Mouse (Mus musculus): ENCODE results near the gene Mrpl54. TPM values are rescaled to one million over a fixed set of nuclear protein-coding genes. Genes with fewer than 3 reads are reported as not detected.

Gene Mrpl54
- polyA plus RNA-seq, 1 experiment from 2014 or later, result 246 TPM

DNA sequence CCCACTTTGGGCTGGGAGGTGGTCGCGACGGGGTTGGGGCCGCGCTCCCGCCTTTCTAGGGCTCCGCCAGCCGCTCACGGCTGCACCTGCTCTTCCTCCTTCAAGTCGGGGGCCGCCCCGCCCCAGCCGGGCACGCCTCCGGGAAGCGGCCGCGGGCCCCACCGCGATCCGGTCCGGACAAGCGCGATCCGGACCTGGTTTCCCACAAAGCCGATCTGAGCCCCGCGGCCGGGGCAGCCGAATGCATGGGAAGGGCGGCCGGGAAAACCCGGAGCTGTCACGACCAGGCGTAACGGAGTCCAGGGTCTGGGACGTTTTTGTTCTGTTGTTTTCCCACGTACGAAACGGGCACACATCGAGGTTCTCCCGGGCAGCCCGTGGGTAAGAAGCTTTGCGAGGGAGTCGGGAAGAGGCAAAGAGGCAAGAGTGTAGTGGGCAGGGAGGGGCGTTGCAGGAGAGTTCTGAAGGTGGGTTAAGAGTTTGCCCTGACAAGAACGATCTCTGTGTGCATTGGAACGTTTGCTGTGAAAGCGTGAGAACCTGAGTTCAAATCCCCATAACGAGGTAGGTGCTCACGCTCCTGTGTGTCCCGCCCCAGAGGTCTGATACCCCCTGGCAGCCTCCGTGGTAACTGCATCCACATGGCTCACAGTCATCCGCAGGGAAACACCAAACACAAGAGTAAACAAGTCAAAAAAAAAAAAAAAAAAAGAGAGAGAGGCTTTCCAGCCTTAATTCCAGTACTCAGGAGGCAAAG, 19.1 kb upstream of the Mrpl54 start:
- no peaks in the 10 kb centered on the region for H3K36me3 ChIP-seq (ENCODE audit: control insufficient read depth, insufficient read depth, low read length)
- H3K4me1 ChIP-seq (ENCODE audit: control insufficient read depth, insufficient read depth, low read length), result peaks cover 5% of the 10 kb centered on the region; the same call in 1 of the 2 replicates
- peak overlapping the region; percentile 22; the same call in 1 of the 2 replicates for H3K9ac ChIP-seq (replicated peaks; ENCODE audit: low read depth, low read length)
- WGBS, result 1% methylated on average over 54 of the region's 54 CpGs
- H3K9me3 ChIP-seq (ENCODE audit: control insufficient read depth, low read depth, low read length), result no peaks in the 10 kb centered on the region
- H3K27me3 ChIP-seq (ENCODE audit: control insufficient read depth, insufficient read depth, low read length), result 0 out of 2 replicates have a peak, but pooled peaks cover 9% of the 10 kb centered on the region
- peak overlapping the region; percentile 59 for H3K4me2 ChIP-seq (replicated peaks; ENCODE audit: low read depth, low read length)
- peak; percentile 76 for ATAC-seq (ENCODE audit: insufficient number of reproducible peaks, insufficient read depth, low FRiP score, low read depth)
- peak overlapping the region; percentile 42 for H3K4me3 ChIP-seq (ENCODE audit: low read depth, low read length)
- peak overlapping the region; percentile 48 for H3K27ac ChIP-seq (ENCODE audit: low read length)

DNA sequence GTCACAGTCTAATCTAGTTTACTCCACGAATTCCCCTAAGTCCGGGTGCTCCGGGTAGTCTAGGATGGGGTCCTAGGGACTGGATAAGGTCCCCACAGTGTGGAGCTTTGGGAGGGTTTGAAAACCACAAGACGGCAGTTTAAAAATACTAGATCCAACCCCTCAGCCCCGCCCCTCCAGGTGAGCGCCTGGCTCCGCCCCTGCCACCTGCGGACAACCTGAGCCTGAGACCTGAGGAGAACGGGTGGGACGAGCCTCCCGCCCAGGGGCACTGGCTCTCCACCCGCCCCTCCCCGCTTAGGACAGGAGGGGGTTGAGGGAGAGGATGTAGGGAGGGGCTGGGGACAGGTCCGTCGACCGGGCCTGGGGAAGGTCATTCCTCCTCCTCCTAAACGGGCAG, 18.0 kb upstream of the Mrpl54 start:
- H3K27ac ChIP-seq (ENCODE audit: low read length), result peak overlapping the region; percentile 48; the same call in 1 of the 2 replicates

DNA sequence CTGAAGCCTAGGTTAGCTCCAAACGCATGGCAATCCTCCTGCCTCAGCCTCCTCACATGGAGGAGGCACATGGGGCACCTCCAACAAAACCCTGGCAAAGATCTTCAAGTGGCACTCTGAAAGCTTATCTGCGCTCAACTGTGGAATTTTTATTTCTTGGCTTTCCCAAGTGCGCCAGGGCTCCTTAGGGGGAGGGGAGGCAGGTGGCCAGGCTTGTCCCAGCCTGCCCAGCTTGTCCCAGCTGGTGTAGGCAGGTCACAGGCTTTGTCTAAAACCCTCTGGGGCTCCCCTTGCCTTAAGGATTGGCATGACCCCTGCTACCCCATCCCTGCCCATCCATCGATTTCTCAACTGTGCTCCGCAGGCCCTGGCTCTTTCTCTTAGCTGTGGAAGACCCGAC, 17.5 kb upstream of the Mrpl54 start:
- WGBS, result 46% methylated on average over 6 of the region's 6 CpGs
- Histone ChIP-seq H3K27ac (ENCODE audit: low read length) (no peak overlapping the region), H3K9me3 (ENCODE audit: control insufficient read depth, low read depth, low read length) (no peaks in the 10 kb centered on the region), H3K4me1 (ENCODE audit: control insufficient read depth, insufficient read depth, low read length) (peaks cover 5% of the 10 kb centered on the region; the same call in 1 of the 2 replicates), H3K4me2 (replicated peaks; ENCODE audit: low read depth, low read length) (no peak overlapping the region), H3K9ac (replicated peaks; ENCODE audit: low read depth, low read length) (no peak overlapping the region), H3K4me3 (ENCODE audit: low read depth, low read length) (no peak overlapping the region; the same call in 1 of the 2 replicates), H3K27me3 (ENCODE audit: control insufficient read depth, insufficient read depth, low read length) (0 out of 2 replicates have a peak, but pooled peaks cover 9% of the 10 kb centered on the region), H3K36me3 (ENCODE audit: control insufficient read depth, insufficient read depth, low read length) (no peaks in the 10 kb centered on the region)
- no peak for ATAC-seq (ENCODE audit: insufficient number of reproducible peaks, insufficient read depth, low FRiP score, low read depth)

More for the DNA sequence above, 18.0 kb upstream of the Mrpl54 start:
- Histone ChIP-seq H3K9me3 (ENCODE audit: control insufficient read depth, low read depth, low read length) (no peaks in the 10 kb centered on the region), H3K9ac (replicated peaks; ENCODE audit: low read depth, low read length) (peak overlapping the region; percentile 22; the same call in 1 of the 2 replicates), H3K4me3 (ENCODE audit: low read depth, low read length) (peak overlapping the region; percentile 42), H3K4me2 (replicated peaks; ENCODE audit: low read depth, low read length) (peak overlapping the region; percentile 59), H3K4me1 (ENCODE audit: control insufficient read depth, insufficient read depth, low read length) (peaks cover 5% of the 10 kb centered on the region; the same call in 1 of the 2 replicates), H3K36me3 (ENCODE audit: control insufficient read depth, insufficient read depth, low read length) (no peaks in the 10 kb centered on the region), H3K27me3 (ENCODE audit: control insufficient read depth, insufficient read depth, low read length) (0 out of 2 replicates have a peak, but pooled peaks cover 9% of the 10 kb centered on the region)
- ATAC-seq (ENCODE audit: insufficient number of reproducible peaks, insufficient read depth, low FRiP score, low read depth), result peak; percentile 64
- 10% methylated on average over 17 of the region's 17 CpGs for WGBS

DNA sequence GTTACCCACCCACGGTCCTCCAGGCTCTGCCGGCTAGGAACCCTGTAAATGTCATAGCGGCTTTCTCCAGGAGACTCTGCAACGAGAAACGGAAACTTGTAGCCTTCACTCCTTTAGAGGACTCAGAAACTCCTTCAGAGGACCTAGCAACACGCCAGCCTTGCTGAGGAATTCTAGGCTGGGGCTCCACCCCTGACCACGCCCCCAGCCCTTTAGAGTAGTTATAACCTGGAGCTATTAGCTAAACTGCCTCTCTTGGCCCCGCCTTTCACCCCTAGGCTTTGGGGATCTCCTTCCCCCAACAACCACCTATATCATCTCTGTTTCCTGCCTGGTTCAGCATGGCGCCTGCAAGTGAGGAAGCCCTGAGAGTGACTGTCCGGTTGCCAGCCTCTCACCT, 12.8 kb upstream of the Mrpl54 start:
- no peaks in the 10 kb centered on the region for H3K36me3 ChIP-seq (ENCODE audit: control insufficient read depth, insufficient read depth, low read length)
- no peaks in the 10 kb centered on the region for H3K27me3 ChIP-seq (ENCODE audit: control insufficient read depth, insufficient read depth, low read length)
- 32% methylated on average over 10 of the region's 10 CpGs for WGBS
- no peaks in the 10 kb centered on the region for H3K4me1 ChIP-seq (ENCODE audit: control insufficient read depth, insufficient read depth, low read length)
- no peak overlapping the region for H3K4me3 ChIP-seq (ENCODE audit: low read depth, low read length)
- H3K27ac ChIP-seq (ENCODE audit: low read length), result no peak overlapping the region
- ATAC-seq (ENCODE audit: insufficient number of reproducible peaks, insufficient read depth, low FRiP score, low read depth), result peak; percentile 11; the same call in 1 of the 2 replicates
- H3K9ac ChIP-seq (replicated peaks; ENCODE audit: low read depth, low read length), result no peak overlapping the region
- H3K4me2 ChIP-seq (replicated peaks; ENCODE audit: low read depth, low read length), result no peak overlapping the region
- H3K9me3 ChIP-seq (ENCODE audit: control insufficient read depth, low read depth, low read length), result no peaks in the 10 kb centered on the region

DNA sequence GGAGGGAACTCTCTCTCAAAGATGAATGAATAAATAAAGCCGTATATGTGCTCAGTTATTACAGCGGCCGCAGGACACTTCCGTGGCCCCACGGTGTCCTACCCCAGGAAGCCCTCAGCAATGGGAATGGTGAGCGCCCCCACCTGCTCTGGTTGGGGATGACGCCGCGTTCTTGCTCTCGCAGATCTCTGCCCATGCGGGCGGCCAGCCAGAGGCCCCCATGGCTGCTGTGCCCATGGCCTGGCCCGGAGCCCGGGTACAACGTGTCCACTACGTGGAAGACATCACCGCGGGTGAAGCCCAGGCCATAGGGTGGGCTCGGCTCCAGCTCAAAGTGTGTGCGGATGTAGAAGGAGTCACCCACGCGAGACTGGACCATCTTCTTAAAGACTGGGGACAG, 10.9 kb upstream of the Mrpl54 start:
- Histone ChIP-seq H3K27ac (ENCODE audit: low read length) (no peak overlapping the region), H3K4me3 (ENCODE audit: low read depth, low read length) (no peak overlapping the region), H3K4me2 (replicated peaks; ENCODE audit: low read depth, low read length) (no peak overlapping the region), H3K36me3 (ENCODE audit: control insufficient read depth, insufficient read depth, low read length) (peaks cover 10% of the 10 kb centered on the region), H3K27me3 (ENCODE audit: control insufficient read depth, insufficient read depth, low read length) (no peaks in the 10 kb centered on the region), H3K4me1 (ENCODE audit: control insufficient read depth, insufficient read depth, low read length) (no peaks in the 10 kb centered on the region), H3K9me3 (ENCODE audit: control insufficient read depth, low read depth, low read length) (no peaks in the 10 kb centered on the region), H3K9ac (replicated peaks; ENCODE audit: low read depth, low read length) (no peak overlapping the region)
- 81% methylated on average over 22 of the region's 22 CpGs for WGBS
- ATAC-seq (ENCODE audit: insufficient number of reproducible peaks, insufficient read depth, low FRiP score, low read depth), result no peak

DNA sequence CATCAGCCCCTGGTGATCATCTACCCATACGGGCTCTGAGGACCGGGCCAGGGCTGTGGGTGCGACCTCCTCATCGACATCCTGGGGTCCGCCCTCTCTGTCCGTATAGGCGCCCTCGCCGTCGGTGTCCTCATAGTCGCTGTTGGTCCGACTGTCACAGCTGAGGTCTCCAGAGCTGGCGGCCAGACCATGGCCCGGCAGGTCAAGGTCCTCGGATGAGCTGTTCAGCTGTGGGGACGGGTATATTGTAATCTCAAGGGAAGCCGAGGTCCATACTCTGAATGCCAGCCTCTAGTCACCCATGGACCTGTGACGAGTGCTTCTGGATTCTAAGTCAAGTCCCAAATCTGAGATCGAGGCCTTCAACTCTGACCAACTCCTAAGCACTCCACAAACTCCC, 7.1 kb upstream of the Mrpl54 start:
- Histone ChIP-seq H3K9ac (replicated peaks; ENCODE audit: low read depth, low read length) (no peak overlapping the region), H3K36me3 (ENCODE audit: control insufficient read depth, insufficient read depth, low read length) (peaks cover 26% of the 10 kb centered on the region), H3K4me1 (ENCODE audit: control insufficient read depth, insufficient read depth, low read length) (peaks cover 2% of the 10 kb centered on the region), H3K27me3 (ENCODE audit: control insufficient read depth, insufficient read depth, low read length) (no peaks in the 10 kb centered on the region), H3K9me3 (ENCODE audit: control insufficient read depth, low read depth, low read length) (no peaks in the 10 kb centered on the region), H3K4me2 (replicated peaks; ENCODE audit: low read depth, low read length) (no peak overlapping the region), H3K27ac (ENCODE audit: low read length) (no peak overlapping the region), H3K4me3 (ENCODE audit: low read depth, low read length) (no peak overlapping the region)
- no peak for ATAC-seq (ENCODE audit: insufficient number of reproducible peaks, insufficient read depth, low FRiP score, low read depth)
- WGBS, result 94% methylated on average over 19 of the region's 19 CpGs

DNA sequence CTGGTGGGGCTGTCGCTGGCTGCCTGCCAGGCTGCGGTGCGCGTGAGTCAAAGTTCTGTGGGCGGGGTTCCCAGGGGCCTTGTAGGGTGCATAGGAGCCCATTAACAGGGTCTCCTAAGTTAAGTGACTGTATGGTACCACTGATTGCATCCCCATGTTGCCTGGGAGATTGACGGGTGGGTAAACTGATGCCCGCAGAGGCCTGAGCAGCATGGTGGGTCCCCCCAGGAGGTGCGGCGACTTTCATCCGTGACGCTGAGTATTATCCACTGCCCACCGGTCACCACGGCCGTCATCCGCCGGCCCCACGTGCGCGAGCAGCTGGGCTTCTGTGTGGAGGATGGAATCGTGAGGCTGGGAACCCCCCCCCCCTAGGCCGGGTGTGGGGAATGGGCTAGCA, 5.6 kb upstream of the Mrpl54 start:
- Histone ChIP-seq H3K9me3 (ENCODE audit: control insufficient read depth, low read depth, low read length) (no peaks in the 10 kb centered on the region), H3K36me3 (ENCODE audit: control insufficient read depth, insufficient read depth, low read length) (peaks cover 26% of the 10 kb centered on the region), H3K4me3 (ENCODE audit: low read depth, low read length) (no peak overlapping the region), H3K9ac (replicated peaks; ENCODE audit: low read depth, low read length) (no peak overlapping the region), H3K4me2 (replicated peaks; ENCODE audit: low read depth, low read length) (no peak overlapping the region), H3K27me3 (ENCODE audit: control insufficient read depth, insufficient read depth, low read length) (no peaks in the 10 kb centered on the region), H3K4me1 (ENCODE audit: control insufficient read depth, insufficient read depth, low read length) (peaks cover 6% of the 10 kb centered on the region), H3K27ac (ENCODE audit: low read length) (no peak overlapping the region)
- WGBS, result 95% methylated on average over 21 of the region's 21 CpGs
- no peak for ATAC-seq (ENCODE audit: insufficient number of reproducible peaks, insufficient read depth, low FRiP score, low read depth)

DNA sequence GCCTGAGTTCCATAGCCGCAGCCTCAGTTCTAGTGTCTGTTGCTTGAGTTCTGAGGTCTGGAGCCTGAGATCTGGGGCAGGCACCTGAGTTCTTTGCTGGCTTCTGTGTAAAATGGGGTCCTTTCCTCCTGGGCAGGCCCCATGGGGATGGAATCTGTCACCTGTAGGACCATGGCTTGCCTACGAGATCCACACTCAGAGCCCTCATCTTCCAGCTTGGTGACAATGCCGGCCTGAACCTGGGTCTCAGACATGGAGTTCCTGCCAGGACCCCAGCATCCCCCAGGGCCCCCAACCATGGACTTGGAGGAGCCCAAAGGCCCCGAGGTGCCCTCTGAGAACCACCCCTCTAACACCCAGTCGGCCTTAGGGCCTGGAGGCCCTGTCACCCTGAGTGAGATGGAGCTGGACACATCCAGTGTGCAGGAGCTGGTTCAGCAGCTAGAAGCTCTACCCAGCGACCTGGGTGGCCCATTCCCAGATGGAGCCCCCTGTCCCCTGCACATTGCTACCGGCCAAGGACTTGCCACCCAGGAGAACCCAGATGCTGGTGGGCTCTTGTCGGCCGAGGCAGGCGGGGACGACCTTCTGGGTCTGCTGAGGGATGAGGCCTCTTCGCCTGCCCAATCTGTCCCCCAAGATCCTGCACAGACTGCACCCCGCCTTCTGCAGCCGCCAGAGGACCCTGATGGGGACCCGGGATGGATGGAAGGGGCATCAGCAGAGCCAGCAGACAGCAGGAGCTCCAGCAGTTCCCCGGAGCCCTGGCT, 2.1 kb upstream of the Mrpl54 start:
- Histone ChIP-seq H3K9ac (replicated peaks; ENCODE audit: low read depth, low read length) (peak overlapping the region; percentile 83), H3K4me1 (ENCODE audit: control insufficient read depth, insufficient read depth, low read length) (peaks cover 6% of the 10 kb centered on the region), H3K36me3 (ENCODE audit: control insufficient read depth, insufficient read depth, low read length) (peaks cover 44% of the 10 kb centered on the region), H3K4me2 (replicated peaks; ENCODE audit: low read depth, low read length) (peak overlapping the region; percentile 81), H3K27me3 (ENCODE audit: control insufficient read depth, insufficient read depth, low read length) (no peaks in the 10 kb centered on the region), H3K27ac (ENCODE audit: low read length) (peak overlapping the region; percentile 52; the same call in 1 of the 2 replicates), H3K9me3 (ENCODE audit: control insufficient read depth, low read depth, low read length) (no peaks in the 10 kb centered on the region), H3K4me3 (ENCODE audit: low read depth, low read length) (peak overlapping the region; percentile 69)
- WGBS, result 81% methylated on average over 16 of the region's 16 CpGs
- no peak for ATAC-seq (ENCODE audit: insufficient number of reproducible peaks, insufficient read depth, low FRiP score, low read depth)

All from stomach, embryonic 14.5 days (tissue).